Mouse (Mus musculus) left cerebral cortex, postnatal 36 days (tissue): ENCODE data around the gene Gm45233. TPM values are rescaled to one million over a fixed set of nuclear protein-coding genes. Genes with fewer than 3 reads are reported as not detected.

Source experiments
- DNase-seq, 2 experiments: peaks; one replicate each; pipeline ENCODE4 v3.0.0; 2021 to 2022; ENCODE audit warnings: low spot score in 2 of 2, mixed read lengths in 1 of 2
- intact Hi-C: fragments of 180-260 bp; cut with DNase I; formaldehyde crosslinking; loops from one replicate; pipeline ENCODE4 v1.15.1; 2025
- microRNA-seq: library from miRNA; unstranded; fragments of <30 nt; microRNA quantifications from one replicate; pipeline ENCODE4 v1.2.0, GENCODE M21; 2022
- total RNA-seq, 2 experiments: library from RNA; stranded (reverse); gene quantifications; 2 replicates each; pipeline ENCODE4 v1.2.3; 2021

Gene Gm45233
- total RNA-seq, 2 experiments from 2014 or later = 1.7 TPM; not detected in 1

GRCm38 (mm10) chr7:43483236-43483635 is 39.3 kb downstream of the Gm45233 start:
- no peak for DNase-seq
- intact Hi-C loops = loop anchor here (10.0 kb wide), 1 partner anchor 168 kb away; the partner anchor contains the start of gene Zfp715

- intact Hi-C loops = loop anchor here (5.0 to 10.0 kb wide), 2 partner anchors 74 to 174 kb away; partner anchors contain the start of genes Zfp658 and Zfp715
- DNase-seq = peak; percentile 53 to 63
Observed at GRCm38 (mm10) chr7:43488646-43489045, 44.7 kb downstream of the Gm45233 start.

DNA sequence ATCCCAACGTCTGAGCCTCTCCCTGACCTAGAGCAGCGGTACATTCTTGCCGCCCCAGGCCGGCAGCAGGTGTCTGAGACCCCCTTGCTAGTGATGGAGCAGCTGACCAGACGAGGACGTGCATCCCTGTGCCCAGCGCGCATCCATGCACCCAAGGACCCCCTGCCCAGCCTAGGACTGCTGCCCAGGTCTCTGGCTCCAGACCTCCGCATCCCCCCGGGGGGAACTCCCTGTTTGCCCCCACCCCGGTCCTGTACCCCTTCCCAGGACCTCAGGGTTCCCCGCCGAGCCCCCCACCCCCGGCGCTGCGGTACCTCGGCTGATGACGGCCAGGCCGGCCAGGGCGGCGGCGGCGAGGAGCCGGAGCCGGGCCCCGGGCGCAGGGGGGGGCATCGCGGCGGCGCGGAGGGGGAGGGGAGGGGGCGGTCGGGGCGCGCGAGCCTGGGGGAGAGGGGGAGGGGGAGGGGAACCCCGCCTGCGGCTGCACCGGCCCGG is 45.8 kb downstream of the Gm45233 start, which contains the start of gene Iglon5:
Gene Iglon5, minus strand, starts transcription at position 445 of the 495 bp plus-strand sequence.
- DNase-seq = peak in 1 of 2 experiments; percentile 32
- intact Hi-C loops = loop anchor here (5.0 to 10.0 kb wide), 2 partner anchors 73 to 175 kb away; partner anchors contain the start of genes Zfp658 and Zfp715

- peak; percentile 70 to 79 for DNase-seq
- intact Hi-C loops = no loop called here
Observed at GRCm38 (mm10) chr7:43490182-43490584, 46.3 kb downstream of the Gm45233 start.

- DNase-seq = no peak
- intact Hi-C loops = no loop called here
Observed at GRCm38 (mm10) chr7:43490861-43491260, 46.9 kb downstream of the Gm45233 start.

DNA sequence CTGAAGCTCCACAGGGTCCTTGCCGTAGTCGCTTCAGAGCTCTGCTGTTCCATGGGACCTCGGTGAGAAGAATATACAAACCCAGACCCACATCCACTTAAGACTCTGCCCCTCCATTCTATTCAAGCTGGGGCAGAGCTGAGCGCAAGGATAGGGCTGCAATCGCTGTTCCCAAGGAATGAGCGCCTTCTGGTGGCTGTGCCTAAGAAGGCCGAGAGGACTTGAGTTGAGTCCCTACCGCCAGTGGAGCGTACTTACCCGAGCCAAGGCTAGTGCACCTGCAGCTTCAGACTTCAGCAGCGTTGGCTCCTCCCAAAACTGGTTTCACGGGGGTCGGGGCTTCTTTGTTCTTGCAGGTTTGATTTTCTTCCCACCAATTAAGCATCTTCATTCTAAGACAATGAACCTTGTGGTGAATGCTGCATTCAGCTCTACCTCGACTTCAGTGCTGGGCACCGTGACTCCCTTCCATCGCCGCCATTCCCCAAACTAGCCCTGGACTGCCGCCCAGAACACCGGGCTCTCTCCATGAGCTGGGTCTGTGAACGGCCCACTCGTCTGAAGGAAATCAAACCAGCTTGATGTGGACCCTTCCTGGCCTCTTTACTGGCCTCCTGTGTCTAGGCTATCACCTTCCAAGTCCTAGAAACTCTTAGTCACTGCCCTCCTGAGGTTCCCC is 51.6 kb downstream of the Gm45233 start:
- DNase-seq = peak; percentile 62 to 69
- intact Hi-C loops = loop anchor here (1.0 to 5.0 kb wide), 2 partner anchors 72 to 213 kb away; no protein-coding TSS in a partner anchor

GRCm38 (mm10) chr7:43511707-43512478 is 68.0 kb downstream of the Gm45233 start:
- no peak for DNase-seq
- intact Hi-C loops = no loop called here

DNA sequence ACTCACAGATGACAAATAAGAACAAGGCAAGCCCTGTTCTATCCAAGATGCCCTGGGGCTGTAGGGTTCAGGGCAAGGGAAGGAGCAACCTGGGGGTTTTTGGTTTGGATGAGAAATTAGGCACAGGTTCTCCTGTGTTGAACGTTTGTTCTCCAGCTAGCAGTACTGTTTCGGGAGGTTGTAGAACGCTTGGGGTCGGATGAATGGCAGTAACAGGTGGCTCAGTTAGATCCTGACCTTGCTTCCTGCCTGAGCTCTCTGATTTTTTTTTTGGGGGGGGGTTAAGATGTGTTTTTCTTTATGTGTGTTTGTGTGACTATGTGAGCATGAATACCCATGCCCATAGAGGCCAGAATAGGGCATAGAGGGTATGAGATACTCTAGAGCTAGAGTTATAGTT is 68.6 kb downstream of the Gm45233 start:
- DNase-seq = no peak
- intact Hi-C loops = no loop called here

Small RNA genes within 50 kb of the gene (microRNA-seq; reads per million reads assigned to microRNA genes)
- not detected for gene Mir7051

Other genes starting within 250 kb of the Gm45233 start
- 10 to 100 TPM; 18.5 to 23.6 TPM for gene Zfp715, start 130.8 kb upstream of the Gm45233 start, total RNA-seq
- gene Siglecf, start 92.8 kb upstream of the Gm45233 start, total RNA-seq = under 1 TPM; 0.36 to 0.72 TPM
- gene Siglecg, start 35.9 kb upstream of the Gm45233 start, total RNA-seq = not detected
- not detected for gene Lim2, start 16.5 kb upstream of the Gm45233 start, total RNA-seq
- gene Nkg7, start 7.1 kb upstream of the Gm45233 start, total RNA-seq = not detected
- not detected for gene Cldnd2, start 3.3 kb upstream of the Gm45233 start, total RNA-seq
- gene Etfb, start within 50 bp of the Gm45233 start, total RNA-seq = 10 to 100 TPM; 50.8 to 60.6 TPM
- gene Vsig10l, start 19.0 kb downstream of the Gm45233 start, total RNA-seq = 1 to 10 TPM; 2.2 to 2.6 TPM
- gene Iglon5, start 45.9 kb downstream of the Gm45233 start, total RNA-seq = 10 to 100 TPM; 27.3 to 28.1 TPM
- not detected for gene 4931406B18Rik, start 61.8 kb downstream of the Gm45233 start, total RNA-seq
- gene Cd33, start 100.3 kb downstream of the Gm45233 start, total RNA-seq = 1 to 10 TPM; 3.1 to 3.8 TPM
- gene Zfp658, start 118.1 kb downstream of the Gm45233 start, total RNA-seq = 1 to 10 TPM; 4.0 to 4.6 TPM
- 10 to 100 TPM; 18.7 to 19.1 TPM for gene Zfp719, start 135.5 kb downstream of the Gm45233 start, total RNA-seq
- gene Zfp819, start 163.0 kb downstream of the Gm45233 start, total RNA-seq = under 1 TPM in 1 of 2 experiments, not detected in 1; 0.43 TPM
- gene Ceacam18, start 190.6 kb downstream of the Gm45233 start, total RNA-seq = not detected
- 1 to 10 TPM in 1 of 2 experiments, under 1 TPM in 1; 1.00 to 1.4 TPM for gene Siglece, start 216.0 kb downstream of the Gm45233 start, total RNA-seq
- gene Ctu1, start 227.9 kb downstream of the Gm45233 start, total RNA-seq = 1 to 10 TPM; 8.3 to 8.7 TPM
- gene Klk14, start 246.3 kb downstream of the Gm45233 start, total RNA-seq = not detected